Mouse (Mus musculus) retina, adult 2 months (tissue): Measurements from ENCODE around the gene Mterf2.

Experiments used
- DNase-seq: peaks from one replicate; pipeline ENCODE4 v3.0.0-alpha.2; 2012; ENCODE audit warnings: low read depth, low spot score

The Mterf2 gene

GRCm38 (mm10) chr10:85127395-85128287 lies at the start of gene Mterf2:
Gene Mterf2, minus strand, starts transcription at chr10:85128027.
- DNase-seq, result peak; percentile 89

- DNase-seq, result no peak
These were observed 48.8 kb upstream of the Mterf2 start for GRCm38 (mm10) chr10:85176640-85177039.

GRCm38 (mm10) chr10:85165306-85165705 lies 37.5 kb upstream of the Mterf2 start:
- no peak for DNase-seq

- DNase-seq, result no peak
These were observed 37.0 kb upstream of the Mterf2 start for GRCm38 (mm10) chr10:85164791-85165190.

GRCm38 (mm10) chr10:85161745-85162351 lies 34.0 kb upstream of the Mterf2 start:
- peak; percentile 76 for DNase-seq

- no peak for DNase-seq
These were observed 32.3 kb upstream of the Mterf2 start for GRCm38 (mm10) chr10:85159989-85160619.

- no peak for DNase-seq
These were observed 29.6 kb upstream of the Mterf2 start for GRCm38 (mm10) chr10:85157451-85157850.

GRCm38 (mm10) chr10:85154195-85154594 lies 26.4 kb upstream of the Mterf2 start:
- no peak for DNase-seq

GRCm38 (mm10) chr10:85149226-85149625 lies 21.4 kb upstream of the Mterf2 start:
- DNase-seq, result no peak

GRCm38 (mm10) chr10:85146282-85146681 lies 18.5 kb upstream of the Mterf2 start:
- DNase-seq, result no peak

GRCm38 (mm10) chr10:85141465-85141864 lies 13.6 kb upstream of the Mterf2 start:
- DNase-seq, result no peak

- no peak for DNase-seq
These were observed 8.7 kb upstream of the Mterf2 start for GRCm38 (mm10) chr10:85136573-85136972.

GRCm38 (mm10) chr10:85128453-85128852 lies 626 bp upstream of the Mterf2 start:
- no peak for DNase-seq

- no peak for DNase-seq
These were observed 2.6 kb downstream of the Mterf2 start for GRCm38 (mm10) chr10:85125184-85125583.

GRCm38 (mm10) chr10:85114409-85114808 lies 13.4 kb downstream of the Mterf2 start:
- no peak for DNase-seq

GRCm38 (mm10) chr10:85103085-85103885 lies 24.5 kb downstream of the Mterf2 start:
- DNase-seq, result no peak

- peak; percentile 68 for DNase-seq
These were observed 25.4 kb downstream of the Mterf2 start, which contains the start of the genes Fhl4 and Tmem263 for GRCm38 (mm10) chr10:85102247-85103084. Gene Fhl4, minus strand, starts transcription at chr10:85102495. Gene Tmem263, plus strand, starts transcription at chr10:85102627.

GRCm38 (mm10) chr10:85101841-85102240 lies 26.0 kb downstream of the Mterf2 start:
- DNase-seq, result no peak

- DNase-seq, result no peak
These were observed 56.1 kb downstream of the Mterf2 start for GRCm38 (mm10) chr10:85071605-85072152.
